Mouse (Mus musculus) kidney, adult 2 months (tissue): Measurements from ENCODE around the gene Stk40.

Source experiments
- CTCF ChIP-seq: fragments of 200-500 bp; conservative IDR thresholded peaks from 2 replicates; pipeline ENCODE4 v1.5.1; 2011; ENCODE audit warnings: low read depth, mild to moderate bottlenecking, control low read depth, low read length, moderate library complexity, mixed read lengths; ENCODE audit not compliant: insufficient read depth, insufficient read length
- POLR2A ChIP-seq: fragments of 200-500 bp; IDR thresholded peaks from one replicate; pipeline ENCODE4 v1.6.1; 2011; ENCODE audit warnings: low read depth, low read length, control low read depth

- TF ChIP-seq CTCF, result no peak
- TF ChIP-seq POLR2A, result no peak
Measured at GRCm38 (mm10) chr4:126057207-126058133, 46.3 kb upstream of the Stk40 start.
